Mouse (Mus musculus): ENCODE results near the gene Hist1h4d.
"Not testable (repeated sequence)": the region's sequence is repeated elsewhere in the genome, so short reads cannot be mapped to it uniquely, and the experiment has no call there.

Gene Hist1h4d

GRCm38 (mm10) chr13:23581408-23582218 lies at the start of gene Hist1h4d:
Gene Hist1h4d, plus strand, starts transcription at chr13:23581598.
- peak; percentile 95 for DNase-seq

GRCm38 (mm10) chr13:23532262-23533075 lies 48.9 kb upstream of the Hist1h4d start:
- DNase-seq, result no peak

- peak; percentile 40 for DNase-seq
Observed at GRCm38 (mm10) chr13:23533560-23534367, 47.6 kb upstream of the Hist1h4d start, which contains the start of gene Hist1h2af. Gene Hist1h2af, plus strand, starts transcription at chr13:23533906.

GRCm38 (mm10) chr13:23534368-23535131 lies 46.8 kb upstream of the Hist1h4d start:
- DNase-seq, result no peak

GRCm38 (mm10) chr13:23535137-23536075 lies 46.0 kb upstream of the Hist1h4d start, which contains the start of gene Hist1h3g:
Gene Hist1h3g, plus strand, starts transcription at chr13:23535422.
- DNase-seq, result peak; percentile 82

- no peak for DNase-seq
Observed at GRCm38 (mm10) chr13:23536076-23536822, 45.1 kb upstream of the Hist1h4d start.

- DNase-seq, result no peak
Observed at GRCm38 (mm10) chr13:23537006-23537710, 44.2 kb upstream of the Hist1h4d start.

GRCm38 (mm10) chr13:23538249-23538648 lies 43.1 kb upstream of the Hist1h4d start:
- DNase-seq, result no peak

GRCm38 (mm10) chr13:23539821-23540220 lies 41.6 kb upstream of the Hist1h4d start:
- not testable (repeated sequence) for DNase-seq

GRCm38 (mm10) chr13:23541497-23541896 lies 39.9 kb upstream of the Hist1h4d start:
- no peak for DNase-seq

GRCm38 (mm10) chr13:23542225-23542980 lies 39.0 kb upstream of the Hist1h4d start:
- not testable (repeated sequence) for DNase-seq

GRCm38 (mm10) chr13:23542999-23543607 lies 38.3 kb upstream of the Hist1h4d start, which contains the start of gene Hist1h2bh:
Gene Hist1h2bh, minus strand, starts transcription at chr13:23543392.
- DNase-seq, result peak; percentile 55

- peak; percentile 70 for DNase-seq
Observed at GRCm38 (mm10) chr13:23543965-23544786, 37.2 kb upstream of the Hist1h4d start, which contains the start of gene Hist1h3f. Gene Hist1h3f, plus strand, starts transcription at chr13:23544052.

- peak; percentile 25 for DNase-seq
Observed at GRCm38 (mm10) chr13:23544787-23545120, 36.6 kb upstream of the Hist1h4d start.

GRCm38 (mm10) chr13:23546694-23547093 lies 34.7 kb upstream of the Hist1h4d start:
- DNase-seq, result no peak

GRCm38 (mm10) chr13:23550761-23551145 lies 30.6 kb upstream of the Hist1h4d start:
- DNase-seq, result no peak
